Mouse (Mus musculus): ENCODE results near the gene Cntnap1. TPM values are rescaled to one million over a fixed set of nuclear protein-coding genes. Genes with fewer than 3 reads are reported as not detected.
"Not testable (repeated sequence)": the region's sequence is repeated elsewhere in the genome, so short reads cannot be mapped to it uniquely, and the experiment has no call there.

Gene Cntnap1
- total RNA-seq (2021) = 1 to 10 TPM; 1.8 to 2.1 TPM

DNA sequence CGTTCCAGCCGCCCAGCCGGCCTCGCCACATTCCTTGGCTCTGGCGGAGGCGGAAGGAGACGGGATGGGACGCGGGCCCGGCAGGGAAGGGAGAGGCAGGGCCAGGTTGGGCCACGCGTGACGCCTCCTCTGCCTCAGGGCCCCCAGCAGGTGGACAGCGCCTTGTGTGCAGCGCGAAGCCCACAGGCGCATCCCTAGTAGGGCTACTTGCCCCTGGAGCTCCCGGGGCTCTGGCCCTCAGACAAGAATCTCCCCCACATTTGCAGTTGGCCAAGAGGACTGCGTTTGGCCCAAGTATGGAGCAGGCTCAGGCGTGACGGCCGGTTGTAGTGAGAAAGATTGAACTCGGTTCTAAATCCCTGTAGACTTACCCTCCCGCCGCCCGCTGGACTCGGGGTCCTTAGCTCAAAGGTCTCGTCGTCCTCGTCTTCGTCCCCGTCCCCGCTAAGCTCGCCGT is at the start of gene Cntnap1:
Cntnap1 (plus strand) TSS at position 170 of the 457 bp plus-strand sequence.
- DNase-seq = peak; percentile 80 to 82
- intact Hi-C loops (cut with DNase I) = loop anchor here (10.0 kb wide), 1 partner anchor 276 kb away; no protein-coding TSS in a partner anchor

DNA sequence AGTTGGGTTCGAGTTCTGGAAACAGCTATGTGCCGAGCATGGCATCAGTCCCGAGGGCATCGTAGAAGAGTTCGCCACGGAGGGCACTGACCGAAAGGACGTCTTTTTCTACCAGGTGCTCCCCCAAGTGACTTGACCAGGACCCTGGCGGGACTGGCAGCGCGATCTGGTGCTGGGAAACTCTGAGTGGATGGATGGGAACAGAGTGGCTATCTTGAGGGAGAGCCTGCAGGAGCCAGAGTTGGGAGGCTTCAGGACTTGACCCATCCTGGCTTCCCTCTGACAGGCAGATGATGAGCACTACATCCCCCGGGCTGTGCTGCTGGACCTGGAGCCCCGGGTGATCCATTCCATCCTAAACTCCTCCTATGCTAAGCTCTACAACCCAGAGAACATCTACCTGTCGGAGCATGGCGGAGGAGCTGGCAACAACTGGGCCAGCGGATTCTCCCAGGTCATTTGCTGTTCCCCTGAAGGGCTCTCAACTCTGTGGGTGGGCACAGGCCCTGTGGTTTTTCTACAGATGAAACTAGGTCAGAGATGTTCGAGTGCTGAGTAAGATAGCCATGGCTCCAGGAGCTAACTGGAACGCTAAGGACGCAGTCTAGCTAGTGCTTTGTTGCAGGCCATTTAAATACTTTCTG is 49.7 kb upstream of the Cntnap1 start:
- intact Hi-C loops (cut with DNase I) = loop anchor here (2.0 kb wide), 1 partner anchor 48 kb away; no protein-coding TSS in a partner anchor

DNA sequence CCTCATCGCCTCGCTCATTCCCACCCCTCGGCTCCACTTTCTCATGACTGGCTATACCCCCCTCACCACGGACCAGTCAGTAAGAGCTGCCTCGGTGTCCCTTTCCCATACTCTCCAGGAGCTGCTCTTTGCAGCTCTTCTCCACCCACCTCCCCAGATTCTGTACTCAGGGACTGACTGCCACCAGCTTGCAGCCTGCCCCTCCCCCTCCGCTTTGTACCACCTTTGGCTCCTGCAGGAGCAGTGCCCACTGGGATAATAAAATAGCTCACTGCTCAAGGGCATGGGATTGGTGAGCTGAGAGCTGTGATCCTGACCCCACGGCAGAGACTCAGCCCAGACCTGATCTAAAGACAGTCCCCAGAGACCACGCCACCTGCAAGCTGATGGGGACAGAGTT is 45.8 kb upstream of the Cntnap1 start:
- intact Hi-C loops (cut with DNase I); DNase-seq: not testable (repeated sequence)

More for the DNA sequence above, 49.7 kb upstream of the Cntnap1 start:
- DNase-seq = no peak

DNA sequence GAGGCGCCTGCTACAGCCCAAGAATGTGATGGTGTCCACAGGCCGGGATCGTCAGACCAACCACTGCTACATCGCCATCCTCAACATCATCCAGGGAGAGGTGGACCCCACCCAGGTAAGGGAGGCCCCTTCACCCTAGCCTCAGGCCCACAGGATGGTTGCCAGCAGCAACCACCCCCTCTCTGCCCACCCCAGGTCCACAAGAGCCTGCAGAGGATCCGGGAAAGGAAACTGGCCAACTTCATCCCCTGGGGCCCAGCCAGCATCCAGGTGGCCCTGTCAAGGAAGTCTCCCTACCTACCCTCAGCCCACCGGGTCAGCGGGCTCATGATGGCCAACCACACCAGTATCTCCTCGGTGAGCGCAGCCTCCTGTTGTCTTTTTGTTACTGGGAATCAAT is 45.3 kb upstream of the Cntnap1 start:
- intact Hi-C loops (cut with DNase I); DNase-seq: not testable (repeated sequence)

DNA sequence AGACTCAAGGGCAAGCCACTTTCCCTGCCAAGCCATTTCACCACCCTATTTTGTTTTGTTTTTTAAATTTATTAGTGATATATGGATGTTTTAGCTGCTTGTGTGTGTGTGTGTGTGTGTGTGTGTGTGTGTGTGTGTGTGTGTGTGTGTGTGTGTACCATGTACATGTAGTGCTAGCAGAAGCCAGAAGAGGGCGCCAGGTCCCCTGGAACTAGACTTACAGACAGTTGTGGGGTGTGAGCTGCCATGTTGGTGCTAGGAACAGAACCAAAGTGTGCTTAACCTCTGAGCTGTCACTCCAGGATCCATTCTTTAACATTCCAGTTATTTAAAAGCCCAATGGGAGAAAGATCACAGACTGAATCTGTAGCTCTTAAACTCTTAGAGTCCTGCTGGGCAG is 43.2 kb upstream of the Cntnap1 start:
- intact Hi-C loops (cut with DNase I) = no loop called here
- DNase-seq = no peak

DNA sequence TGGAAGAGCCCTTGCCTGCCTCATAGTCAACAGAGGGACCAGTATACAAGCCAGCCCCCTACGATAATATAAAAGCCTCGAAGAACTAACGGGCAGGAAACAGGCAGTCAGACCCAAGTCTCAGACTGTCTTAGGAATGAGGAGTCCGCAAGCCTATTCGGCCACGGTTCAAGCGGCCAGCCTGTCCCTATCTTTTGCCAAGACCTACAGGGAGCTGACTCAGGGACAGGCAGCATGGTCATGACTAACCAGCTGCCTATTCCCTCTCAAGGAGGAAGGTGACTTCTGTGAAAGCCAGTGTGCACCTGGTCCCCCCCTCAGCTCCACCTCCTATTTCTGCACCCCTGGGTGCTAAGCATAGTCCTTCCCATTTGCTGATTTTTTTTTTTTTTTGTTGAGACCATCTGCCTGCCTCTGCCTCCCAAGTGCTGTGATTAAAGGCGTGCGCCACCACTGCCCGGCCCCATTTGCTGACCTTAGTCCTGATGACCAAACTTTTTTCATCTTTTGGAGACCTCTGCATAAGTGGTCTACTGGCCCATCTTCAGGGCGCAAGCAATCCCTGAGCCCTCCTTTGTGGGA is 41.2 kb upstream of the Cntnap1 start:
- peak in 1 of 2 experiments; percentile 38 for DNase-seq
- intact Hi-C loops (cut with DNase I) = no loop called here

DNA sequence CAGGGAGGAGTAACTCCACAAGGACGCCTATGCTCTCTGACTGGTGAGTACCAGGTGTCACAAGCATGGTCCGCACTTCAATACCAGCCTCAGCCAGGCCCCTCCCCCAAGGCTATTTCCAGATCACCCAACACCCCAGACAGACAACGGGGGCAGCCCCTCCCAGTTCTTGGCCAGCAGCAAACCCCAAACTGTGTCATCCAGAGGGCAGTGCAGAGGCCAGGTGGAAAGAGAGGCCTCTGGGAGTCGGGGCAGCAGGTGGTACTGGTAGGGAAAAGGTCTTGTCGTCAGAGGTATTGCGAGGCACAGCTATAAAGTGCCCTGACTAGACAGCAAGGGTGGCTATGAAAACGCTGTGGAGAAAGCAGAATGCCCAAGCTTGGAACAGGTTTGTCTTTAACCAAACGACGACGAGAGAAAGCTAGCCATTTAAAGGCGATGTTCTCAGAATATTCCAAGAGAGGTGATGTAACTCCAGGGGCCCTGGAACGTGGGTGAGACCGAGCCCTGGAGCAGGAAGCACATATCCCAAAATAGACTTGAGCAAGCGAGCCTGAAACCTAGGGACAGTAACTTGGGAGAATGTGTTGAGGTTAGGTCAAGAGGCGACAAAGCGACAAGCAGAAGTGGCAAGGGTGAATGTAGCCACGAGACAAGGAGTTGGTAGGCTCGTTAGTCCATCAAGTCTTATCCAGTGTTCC is 40.1 kb upstream of the Cntnap1 start:
- intact Hi-C loops (cut with DNase I) = no loop called here
- peak; percentile 87 to 88 for DNase-seq

DNA sequence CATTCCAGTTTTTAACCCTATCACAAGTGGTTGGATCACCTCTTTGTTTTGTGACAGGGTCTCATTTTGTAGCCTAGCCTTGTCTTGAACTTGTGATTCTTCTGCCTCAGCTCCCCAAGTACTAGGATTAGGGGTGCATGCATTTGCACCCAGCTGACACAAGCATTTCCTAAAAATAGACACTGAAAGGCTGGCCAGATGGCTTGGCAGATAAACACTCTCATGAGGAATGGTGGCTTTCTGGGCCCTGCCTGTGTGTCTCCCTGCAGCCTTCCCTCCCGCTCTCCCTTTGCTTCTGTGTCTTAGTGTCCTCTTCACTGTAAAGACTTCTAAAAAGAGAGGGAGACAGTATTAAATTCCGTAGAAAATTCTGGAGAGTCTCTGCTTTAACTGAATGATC is 39.1 kb upstream of the Cntnap1 start:
- no peak for DNase-seq
- intact Hi-C loops (cut with DNase I) = no loop called here

DNA sequence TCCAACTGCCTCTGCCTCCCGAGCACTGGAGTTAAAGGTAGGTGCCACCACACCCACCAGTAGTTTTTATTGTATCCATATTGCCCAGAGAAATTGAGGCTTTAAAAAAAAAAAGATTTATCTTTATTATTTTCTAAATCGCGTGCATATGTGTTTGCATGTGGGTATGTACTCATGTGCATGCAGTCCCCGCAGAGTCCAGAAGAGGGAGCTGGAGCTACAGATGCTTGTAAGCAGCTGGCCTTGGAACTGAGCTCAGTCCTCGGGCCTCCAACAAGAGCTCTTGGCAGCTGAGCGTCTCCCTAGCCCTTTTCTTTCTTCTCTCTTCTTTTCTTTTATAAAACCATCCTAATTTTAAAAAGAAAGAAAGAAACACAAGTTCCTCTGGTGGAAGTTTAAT is 38.6 kb upstream of the Cntnap1 start:
- intact Hi-C loops (cut with DNase I) = no loop called here
- peak in 1 of 2 experiments; percentile 48 for DNase-seq

DNA sequence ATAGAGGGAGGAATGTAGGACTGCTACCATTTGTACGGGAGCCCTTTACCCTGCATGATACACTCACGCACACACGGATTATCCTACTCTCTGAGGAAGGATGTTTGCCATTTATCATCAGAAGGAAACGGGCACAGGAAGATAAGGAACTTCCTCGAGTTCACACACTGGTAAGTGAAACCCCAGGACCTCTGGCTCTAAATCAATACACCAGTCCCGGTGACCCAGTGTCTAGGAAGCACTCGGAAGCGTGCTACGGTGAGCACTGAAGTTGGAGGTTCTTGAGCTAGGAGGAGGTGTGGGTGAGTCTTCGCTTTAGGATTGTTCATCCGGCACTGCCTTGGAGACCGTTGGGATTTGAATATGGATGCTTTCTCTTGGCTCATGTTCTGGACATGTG is 37.3 kb upstream of the Cntnap1 start:
- intact Hi-C loops (cut with DNase I) = no loop called here

DNA sequence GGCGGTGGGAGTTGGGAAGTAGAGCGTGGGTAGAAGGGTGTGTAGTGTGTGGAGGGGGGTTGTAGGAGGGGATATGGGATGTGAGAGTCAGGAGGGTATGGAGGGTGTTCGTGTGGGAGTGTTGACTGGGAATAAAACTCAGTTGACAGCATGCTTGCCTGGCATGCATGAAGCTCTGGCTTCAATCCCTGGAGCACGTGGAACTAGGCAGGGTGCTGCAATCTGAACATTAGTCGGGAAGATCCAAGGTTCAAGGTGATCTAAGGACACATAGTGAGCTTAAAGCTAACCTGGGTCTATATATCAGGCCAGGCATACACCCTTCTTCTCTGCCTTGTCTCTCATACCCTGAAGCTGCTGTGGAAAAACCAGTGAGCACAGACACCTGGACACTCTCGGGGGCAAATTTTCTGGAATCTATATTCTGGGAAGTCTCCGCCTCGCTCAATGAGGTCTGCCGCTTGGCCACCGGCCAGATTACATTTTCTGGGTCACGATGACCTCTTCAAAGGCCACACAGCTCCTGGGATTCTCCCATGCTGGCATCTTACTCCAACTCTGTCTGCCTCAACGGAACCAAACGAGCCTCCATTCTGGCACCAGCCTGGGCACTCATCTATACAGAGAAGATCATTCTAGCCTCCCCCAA is 36.0 kb upstream of the Cntnap1 start:
- peak in 1 of 2 experiments; percentile 37 for DNase-seq
- intact Hi-C loops (cut with DNase I) = no loop called here

More for the DNA sequence above, 37.3 kb upstream of the Cntnap1 start:
- DNase-seq = no peak

DNA sequence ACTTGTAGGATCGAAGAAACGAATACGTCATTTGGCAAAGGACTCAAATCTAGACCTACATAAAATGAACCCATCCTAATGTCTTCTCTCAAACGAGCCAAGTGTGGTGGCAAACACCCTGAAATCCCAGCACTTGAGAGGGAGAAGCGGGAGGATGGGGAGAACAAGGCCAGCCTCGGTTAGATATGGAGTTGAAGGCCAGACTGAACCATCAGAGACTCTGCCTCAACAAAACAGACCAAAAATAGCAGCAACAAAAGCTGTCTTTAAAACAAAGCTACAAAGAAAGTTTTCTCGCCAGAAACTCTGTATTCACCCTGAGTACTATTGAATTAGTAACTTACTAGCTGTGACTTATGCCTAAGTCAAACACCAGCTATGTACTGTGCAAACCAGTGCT is 33.3 kb upstream of the Cntnap1 start:
- intact Hi-C loops (cut with DNase I) = no loop called here
- DNase-seq = no peak

DNA sequence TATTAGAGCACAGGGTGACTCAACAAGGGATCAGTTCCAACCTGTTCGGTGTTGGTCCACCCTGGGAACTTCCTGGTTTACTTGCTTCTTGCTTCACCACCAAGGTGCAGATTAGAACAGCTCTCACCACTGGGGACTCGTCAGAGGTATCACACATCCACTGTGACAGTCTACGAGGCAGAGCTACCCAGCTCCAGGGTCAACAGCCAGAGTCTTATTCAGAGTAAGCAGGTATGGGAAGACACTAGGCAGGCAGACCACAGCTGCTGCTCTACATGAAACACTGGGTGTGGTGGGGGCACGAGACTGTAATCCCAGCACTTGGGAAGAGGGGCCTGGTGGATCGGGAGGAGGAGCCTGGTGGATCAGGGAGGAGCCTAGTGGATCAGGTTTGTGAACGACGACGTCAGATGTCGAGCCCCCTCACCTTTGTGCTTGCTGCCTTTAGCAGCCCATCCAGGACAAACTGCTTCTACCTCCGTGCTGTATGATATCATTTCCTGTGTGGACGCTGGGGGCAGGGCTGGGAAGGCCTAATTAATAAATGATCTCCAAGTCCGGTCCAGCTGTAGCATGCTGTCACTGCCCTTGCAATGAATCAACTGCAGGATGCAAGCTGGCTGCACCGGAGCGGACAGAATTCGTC is 31.7 kb upstream of the Cntnap1 start:
- DNase-seq = peak; percentile 45 to 55
- intact Hi-C loops (cut with DNase I) = no loop called here

DNA sequence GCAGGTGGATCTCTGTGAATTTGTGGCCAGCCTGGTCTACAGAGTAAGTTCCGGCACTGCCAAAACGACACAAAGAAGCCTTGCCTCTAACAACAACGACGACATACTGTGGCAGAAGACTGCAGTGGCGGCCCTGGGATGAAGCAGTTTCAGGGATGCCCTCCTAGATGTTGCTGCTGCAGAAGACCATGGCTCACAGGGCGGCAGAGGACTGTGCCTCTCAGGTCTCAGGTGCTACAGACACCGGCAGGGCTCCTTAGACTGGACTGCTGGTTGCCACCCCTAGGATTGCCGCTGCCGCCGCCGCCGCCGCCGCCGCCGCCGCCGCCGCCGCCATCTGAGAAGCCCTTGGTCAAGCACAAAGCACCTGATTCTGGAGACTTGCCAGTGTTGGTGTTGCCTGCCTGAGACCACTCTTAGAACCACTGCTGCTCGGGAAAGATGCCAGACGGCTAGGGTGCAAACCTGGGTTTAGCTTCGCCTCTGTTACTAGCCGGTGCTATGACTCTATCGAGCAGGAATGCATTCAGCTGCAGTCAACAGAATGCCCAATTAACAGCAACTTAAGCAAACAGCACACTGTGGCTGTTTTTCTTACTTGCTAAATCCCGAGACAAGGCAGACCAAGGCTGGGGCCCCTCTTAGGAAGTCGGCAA is 30.0 kb upstream of the Cntnap1 start:
- intact Hi-C loops (cut with DNase I) = no loop called here
- peak; percentile 47 to 50 for DNase-seq

DNA sequence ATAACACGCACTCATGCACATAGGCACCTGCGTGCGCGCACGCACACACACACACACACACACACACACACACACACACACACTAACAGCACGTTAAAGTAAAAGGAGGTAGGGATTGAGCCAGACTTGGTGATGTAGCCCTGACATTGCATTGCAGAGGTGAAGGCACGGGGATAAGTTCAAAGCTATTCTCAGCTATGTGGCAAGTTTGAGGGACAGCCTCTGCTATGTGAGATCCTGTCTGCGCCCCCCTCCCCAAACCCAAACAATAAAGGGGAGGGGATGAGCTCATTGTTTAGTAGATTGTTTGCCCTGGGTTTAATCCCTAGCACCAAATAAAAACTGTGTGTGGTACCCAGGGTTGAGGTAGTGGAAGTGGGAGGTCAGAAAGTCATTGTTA is 29.2 kb upstream of the Cntnap1 start:
- no peak for DNase-seq
- intact Hi-C loops (cut with DNase I) = no loop called here

DNA sequence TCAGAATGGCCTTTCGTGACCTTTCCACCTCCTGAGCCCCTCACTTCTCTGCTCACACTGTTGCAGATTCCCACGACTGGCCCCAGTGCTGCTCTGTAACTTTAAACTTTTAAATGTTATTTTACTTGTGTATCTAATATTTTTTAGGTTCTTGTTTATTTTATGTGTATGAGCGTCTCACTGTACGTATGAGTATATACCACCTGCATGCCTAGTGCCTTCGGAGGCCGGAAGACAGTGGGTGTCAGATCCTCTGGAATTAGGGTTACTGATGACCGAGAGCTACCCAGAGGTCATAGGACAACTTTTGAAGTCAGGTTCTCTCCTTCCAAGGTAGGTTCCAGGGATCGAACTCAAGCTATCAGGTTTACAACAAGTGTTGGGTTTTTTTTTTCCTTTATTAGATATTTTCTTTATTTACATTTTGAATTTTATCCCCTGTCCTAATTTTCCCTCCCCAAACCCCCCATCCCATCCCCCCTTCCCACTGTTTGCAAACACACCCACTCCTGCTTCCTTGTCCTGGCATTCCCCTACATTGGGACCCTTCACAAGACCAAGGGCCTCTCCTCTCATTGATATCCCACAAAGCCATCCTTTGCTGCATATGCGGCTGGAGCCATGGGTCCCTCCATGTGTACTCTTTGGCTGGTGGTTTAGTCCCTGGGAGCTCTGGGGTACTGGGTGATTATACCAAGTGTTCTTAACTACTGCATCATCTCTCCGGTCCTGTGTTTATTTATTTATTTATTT is 27.9 kb upstream of the Cntnap1 start:
- DNase-seq = no peak
- intact Hi-C loops (cut with DNase I) = no loop called here

DNA sequence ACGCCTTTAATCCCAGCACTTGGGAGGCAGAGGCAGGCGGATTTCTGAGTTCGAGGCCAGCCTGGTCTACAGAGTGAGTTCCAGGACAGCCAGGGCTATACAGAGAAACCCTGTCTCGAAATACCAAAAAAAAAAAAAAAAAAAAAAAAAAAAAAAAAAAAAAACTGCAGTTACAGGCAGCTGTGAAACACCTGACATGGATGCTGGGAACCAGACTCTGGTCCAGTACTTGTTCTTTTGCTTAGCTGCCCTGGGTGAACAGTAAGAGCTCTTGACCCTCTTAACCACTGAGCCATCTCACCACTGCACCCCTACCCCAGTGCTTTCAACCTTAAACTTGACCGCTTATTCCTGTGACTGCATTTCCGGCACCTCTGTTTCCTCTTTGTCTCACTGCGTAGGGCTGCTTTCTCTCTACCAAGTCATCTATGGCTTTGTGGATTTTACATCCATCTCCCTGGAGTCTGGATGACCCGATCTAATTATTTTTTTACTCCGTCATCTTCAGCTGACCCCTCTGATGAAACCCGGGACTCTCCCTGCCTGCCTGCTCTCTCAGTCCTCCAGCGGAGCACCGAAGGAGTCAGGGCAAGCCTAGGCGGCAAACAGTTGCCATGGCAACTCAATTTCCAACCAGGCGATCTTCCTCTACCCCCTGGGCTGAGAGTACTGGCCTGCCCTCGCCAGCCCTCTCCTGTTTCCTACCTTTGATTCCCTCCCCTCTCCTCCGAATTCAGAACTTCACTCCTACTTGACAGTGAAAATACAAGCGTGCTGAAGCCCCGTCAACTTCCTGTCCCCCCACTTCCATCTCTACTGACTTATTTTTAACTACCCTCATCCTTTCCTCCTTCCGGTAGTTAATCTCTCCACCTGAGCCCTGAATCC is 26.7 kb upstream of the Cntnap1 start:
- DNase-seq = peak in 1 of 2 experiments; percentile 45
- intact Hi-C loops (cut with DNase I) = no loop called here

DNA sequence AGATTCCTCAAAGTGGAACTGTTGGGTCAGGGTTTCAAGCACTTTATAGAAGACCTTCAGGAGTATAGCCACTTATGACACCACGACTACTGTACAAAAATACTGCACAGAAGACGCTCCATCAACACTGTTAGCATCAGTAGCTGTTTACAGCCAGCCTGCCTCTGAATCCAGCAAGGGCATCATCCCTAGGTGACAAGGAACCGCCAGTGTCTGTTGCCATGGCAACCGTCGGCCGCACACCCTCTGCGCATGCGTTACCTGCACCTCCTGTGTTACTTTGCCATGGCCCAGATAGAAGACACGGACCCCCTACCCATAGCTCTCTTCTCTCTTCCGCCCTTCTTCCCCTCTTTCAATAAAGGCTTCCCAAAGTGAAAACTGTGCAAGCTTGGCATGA is 23.9 kb upstream of the Cntnap1 start:
- intact Hi-C loops (cut with DNase I) = loop anchor here (2.0 kb wide), 1 partner anchor 22 kb away; no protein-coding TSS in a partner anchor

More for the DNA sequence above, 23.9 kb upstream of the Cntnap1 start:
- no peak for DNase-seq

Measured in heart, postnatal 10 days (tissue).